Mouse (Mus musculus): ENCODE results near the gene Tubgcp6.

Tubgcp6 gene

GRCm38 (mm10) chr15:89098616-89099015, 24.3 kb downstream of the Tubgcp6 start:
- DNase-seq, result no peak

GRCm38 (mm10) chr15:89097450-89097849, 25.5 kb downstream of the Tubgcp6 start:
- no peak for DNase-seq

GRCm38 (mm10) chr15:89092181-89092580, 30.7 kb downstream of the Tubgcp6 start:
- no peak for DNase-seq

- no peak for DNase-seq
These were observed 32.2 kb downstream of the Tubgcp6 start for GRCm38 (mm10) chr15:89090662-89091061.

- DNase-seq, result no peak
These were observed 33.5 kb downstream of the Tubgcp6 start for GRCm38 (mm10) chr15:89089248-89090051.

GRCm38 (mm10) chr15:89088607-89089247, 34.2 kb downstream of the Tubgcp6 start, which contains the start of gene Selenoo:
Gene Selenoo, plus strand, starts transcription at chr15:89089084.
- peak; percentile 92 to 96 for DNase-seq

GRCm38 (mm10) chr15:89084826-89085225, 38.1 kb downstream of the Tubgcp6 start:
- DNase-seq, result no peak

GRCm38 (mm10) chr15:89083906-89084305, 39.0 kb downstream of the Tubgcp6 start:
- no peak for DNase-seq

GRCm38 (mm10) chr15:89078208-89078836, 44.6 kb downstream of the Tubgcp6 start:
- peak; percentile 58 to 74 for DNase-seq

GRCm38 (mm10) chr15:89076156-89076731, 46.7 kb downstream of the Tubgcp6 start:
- DNase-seq, result peak; percentile 61 to 72

GRCm38 (mm10) chr15:89075478-89076147, 47.3 kb downstream of the Tubgcp6 start:
- DNase-seq, result peak; percentile 94 to 96

GRCm38 (mm10) chr15:89074613-89075477, 48.1 kb downstream of the Tubgcp6 start, which contains the start of gene Trabd:
Gene Trabd, plus strand, starts transcription at chr15:89075124.
- DNase-seq, result no peak

- no peak for DNase-seq
These were observed 48.8 kb downstream of the Tubgcp6 start for GRCm38 (mm10) chr15:89073993-89074603.

- DNase-seq, result no peak
These were observed 52.3 kb downstream of the Tubgcp6 start for GRCm38 (mm10) chr15:89070606-89071005.

- DNase-seq, result no peak
These were observed 53.5 kb downstream of the Tubgcp6 start for GRCm38 (mm10) chr15:89069336-89069840.

GRCm38 (mm10) chr15:89068226-89068625, 54.7 kb downstream of the Tubgcp6 start:
- peak in 1 of 2 experiments; percentile 41 for DNase-seq

GRCm38 (mm10) chr15:89067609-89068008, 55.3 kb downstream of the Tubgcp6 start:
- peak in 1 of 2 experiments; percentile 24 for DNase-seq

- no peak for DNase-seq
These were observed 58.0 kb downstream of the Tubgcp6 start for GRCm38 (mm10) chr15:89064891-89065290.

- no peak for DNase-seq
These were observed 59.4 kb downstream of the Tubgcp6 start for GRCm38 (mm10) chr15:89063536-89063935.

- no peak for DNase-seq
These were observed 59.9 kb downstream of the Tubgcp6 start for GRCm38 (mm10) chr15:89063001-89063400.

GRCm38 (mm10) chr15:89062518-89062910, 60.4 kb downstream of the Tubgcp6 start:
- no peak for DNase-seq

Data from kidney, postnatal 4 days (tissue).